Mouse (Mus musculus) spleen, adult 2 months (tissue): Measurements from ENCODE around the gene Gstp1. TPM values are rescaled to one million over a fixed set of nuclear protein-coding genes. Genes with fewer than 3 reads are reported as not detected.

Experiments
- DNase-seq, 2 experiments: peaks; one replicate each; pipeline versions ENCODE4 v3.0.0 to v3.0.0-alpha.2; 2012 to 2021; ENCODE audit warnings: low spot score in 2 of 2, low read depth in 1 of 2
- H3K27ac ChIP-seq: fragments of 200-500 bp; 2 replicates; pipeline ENCODE4 v1.5.1; 2012; ENCODE audit warnings: low read length, inconsistent platforms; ENCODE audit not compliant: insufficient read depth
- H3K27me3 ChIP-seq: fragments of 200-500 bp; 2 replicates; pipeline ENCODE4 v1.6.1; 2012; ENCODE audit warnings: mild to moderate bottlenecking, moderate library complexity, low read length, inconsistent platforms; ENCODE audit not compliant: control insufficient read depth, insufficient read depth
- H3K36me3 ChIP-seq: fragments of 200-500 bp; 2 replicates; pipeline ENCODE4 v1.6.1; 2012; ENCODE audit warnings: mild to moderate bottlenecking, low read length, inconsistent platforms; ENCODE audit not compliant: control insufficient read depth, insufficient read depth
- H3K4me1 ChIP-seq: fragments of 200-500 bp; 2 replicates; pipeline ENCODE4 v1.6.1; 2011; ENCODE audit warnings: inconsistent platforms; ENCODE audit not compliant: control insufficient read depth, insufficient read depth, insufficient read length
- H3K4me3 ChIP-seq: fragments of 200-500 bp; 2 replicates; pipeline ENCODE4 v1.5.1; 2011; ENCODE audit warnings: mild to moderate bottlenecking, inconsistent platforms; ENCODE audit not compliant: insufficient read depth, insufficient read length; ENCODE audit errors: extremely low read depth
- CTCF ChIP-seq: fragments of 200-500 bp; IDR thresholded peaks from 2 replicates; pipeline ENCODE4 v1.5.1; 2011; ENCODE audit warnings: mild to moderate bottlenecking, inconsistent platforms; ENCODE audit not compliant: insufficient read depth, insufficient read length, insufficient replicate concordance; ENCODE audit errors: extremely low read depth
- POLR2A ChIP-seq: fragments of 200-500 bp; IDR thresholded peaks from 2 replicates; pipeline ENCODE4 v1.6.1; 2011; ENCODE audit warnings: low read depth, low read length, inconsistent platforms
- WGBS: fragments of 180-500 bp; shearing (Covaris S2); methylation state at CpG from one replicate; pipeline ENCODE4 v1.1.7; 2018; 5-methylcytosine and 5-hydroxymethylcytosine counted together
- polyA plus RNA-seq: library from polyadenylated mRNA; depleted of rRNA; stranded (reverse); fragments of >200 nt; gene quantifications from 2 replicates; pipeline ENCODE4 v1.2.3, GENCODE M21; 2012; rRNA removed

Gstp1 gene
- polyA plus RNA-seq, 1 experiment = 179 TPM

DNA sequence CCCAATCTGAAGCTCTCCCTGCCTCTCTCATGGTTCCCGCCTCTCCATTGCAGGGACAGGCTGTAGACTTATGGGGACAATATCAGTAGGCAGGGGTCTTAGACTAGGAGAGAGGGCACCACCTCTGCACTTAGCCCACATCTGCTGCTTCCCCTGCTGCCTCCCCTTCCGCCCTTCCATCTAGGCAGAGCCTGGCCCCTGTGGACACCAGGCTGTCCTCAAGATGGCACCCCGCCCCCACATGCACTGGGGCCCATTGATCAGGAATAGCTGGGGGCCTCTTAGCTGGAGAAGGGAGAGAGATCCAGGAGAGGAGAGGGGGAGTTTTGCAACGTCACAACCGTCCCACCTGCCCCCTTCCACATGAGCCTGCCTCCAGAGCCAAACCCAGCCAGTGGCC is 45.4 kb downstream of the Gstp1 start, which contains the start of gene Tbx10:
Tbx10 (plus strand) TSS at position 337 of the 400 bp plus-strand sequence.
- Histone ChIP-seq H3K4me1 (no peaks in the 10 kb centered on the region), H3K4me3 (no peak within 1 kb of the TSS), H3K27ac (no peak within 1 kb of the TSS), H3K27me3 (no peaks in the 10 kb centered on the region), H3K36me3 (no peaks in the 10 kb centered on the region)
- WGBS = 79% methylated on average over 5 of the region's 5 CpGs
- TF ChIP-seq CTCF (no peak), POLR2A (no peak)
- no peak for DNase-seq

DNA sequence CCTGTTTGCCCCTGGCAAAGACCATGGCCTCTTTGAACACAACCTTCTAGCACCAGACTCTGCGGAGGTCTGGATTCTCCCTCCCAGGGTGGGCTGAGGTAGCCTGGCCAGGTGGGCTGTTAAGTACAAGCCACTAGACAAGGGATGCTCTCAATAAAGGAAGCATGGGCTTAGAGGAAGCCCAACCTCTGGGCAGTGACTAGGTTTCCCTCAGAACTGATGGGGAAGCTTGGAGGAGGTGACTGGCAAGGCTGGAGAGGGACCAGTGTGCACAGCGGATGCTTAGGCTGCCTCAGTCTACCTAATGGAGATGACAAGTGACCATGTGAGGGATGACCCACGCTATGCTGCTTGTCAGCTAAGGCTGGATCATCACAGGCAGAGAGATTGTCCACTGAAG is 45.8 kb downstream of the Gstp1 start:
- no peak overlapping the region for H3K4me3 ChIP-seq
- no peaks in the 10 kb centered on the region for H3K27me3 ChIP-seq
- no peaks in the 10 kb centered on the region for H3K36me3 ChIP-seq
- TF ChIP-seq POLR2A = no peak
- TF ChIP-seq CTCF = no peak
- DNase-seq = no peak
- no peaks in the 10 kb centered on the region for H3K4me1 ChIP-seq
- H3K27ac ChIP-seq = no peak overlapping the region
- 87% methylated on average over 3 of the region's 3 CpGs for WGBS

DNA sequence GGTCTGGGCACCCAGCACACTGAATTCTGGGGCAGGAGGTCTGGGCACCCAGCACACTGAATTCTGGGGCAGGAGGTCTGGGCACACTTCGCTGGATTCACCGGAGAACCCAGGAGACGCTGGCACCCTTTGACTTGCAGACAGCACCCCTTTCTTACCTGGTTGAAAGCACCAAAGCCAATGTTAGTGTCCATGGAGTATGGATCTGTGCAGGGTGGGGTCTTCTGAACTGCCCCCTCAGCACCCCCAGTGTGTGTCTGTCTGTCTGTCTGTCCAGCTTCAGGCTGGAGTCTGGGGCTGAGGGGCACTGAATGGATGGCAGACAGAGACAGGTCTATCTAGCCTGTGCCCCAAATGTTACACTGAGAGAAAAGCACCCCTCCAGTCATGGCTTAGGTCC is 46.2 kb downstream of the Gstp1 start:
- no peak overlapping the region for H3K4me3 ChIP-seq
- TF ChIP-seq CTCF (no peak), POLR2A (no peak)
- WGBS = 97% methylated on average over 3 of the region's 3 CpGs
- no peaks in the 10 kb centered on the region for H3K36me3 ChIP-seq
- DNase-seq = no peak
- no peaks in the 10 kb centered on the region for H3K27me3 ChIP-seq
- no peak overlapping the region for H3K27ac ChIP-seq
- H3K4me1 ChIP-seq = no peaks in the 10 kb centered on the region

DNA sequence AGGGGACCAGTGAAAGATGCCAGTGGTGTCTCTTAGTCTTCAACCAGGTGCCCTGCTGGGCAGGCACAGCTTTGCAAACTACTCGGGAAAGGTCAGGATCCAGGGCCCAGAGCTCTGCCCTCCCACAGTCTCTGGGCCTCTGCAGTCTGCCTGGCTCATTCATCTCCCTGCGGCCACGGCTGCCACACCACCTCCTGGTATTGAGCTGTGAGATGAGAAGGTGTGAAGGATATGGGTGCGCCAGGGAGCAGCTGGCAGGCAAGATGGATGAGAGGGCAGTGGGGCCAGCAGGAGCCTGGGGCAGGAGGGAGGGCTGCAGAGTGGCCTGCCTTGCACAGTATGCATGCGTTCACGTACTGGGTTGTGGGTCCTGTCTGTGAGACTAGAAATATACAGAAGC is 47.0 kb downstream of the Gstp1 start:
- TF ChIP-seq POLR2A (no peak), CTCF (no peak)
- DNase-seq = no peak
- H3K4me1 ChIP-seq = no peaks in the 10 kb centered on the region
- no peak overlapping the region for H3K4me3 ChIP-seq
- H3K27ac ChIP-seq = no peak overlapping the region
- no peaks in the 10 kb centered on the region for H3K27me3 ChIP-seq
- WGBS = 86% methylated on average over 6 of the region's 6 CpGs
- no peaks in the 10 kb centered on the region for H3K36me3 ChIP-seq

DNA sequence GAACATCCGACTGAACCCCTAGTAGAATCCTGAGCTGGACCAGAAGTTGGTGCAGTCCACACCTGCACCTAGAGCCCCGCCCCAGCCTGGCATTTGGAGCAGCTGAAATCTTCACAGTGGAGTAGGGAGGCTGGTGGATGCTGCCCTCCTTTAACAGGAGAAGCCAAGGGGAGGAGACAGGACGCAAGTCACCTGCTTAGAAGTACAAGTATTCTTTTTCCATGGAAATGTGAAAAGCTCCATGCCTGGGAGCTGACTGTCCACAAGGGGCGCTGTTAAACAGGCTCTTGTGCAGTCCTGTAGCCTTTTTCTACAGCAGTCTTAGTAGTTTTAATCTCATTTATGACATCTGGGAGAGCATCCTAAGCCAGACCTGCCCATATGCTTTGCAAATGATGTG is 49.0 kb downstream of the Gstp1 start:
- TF ChIP-seq CTCF (no peak), POLR2A (no peak)
- DNase-seq = no peak
- no peaks in the 10 kb centered on the region for H3K36me3 ChIP-seq
- 97% methylated on average over 4 of the region's 4 CpGs for WGBS
- no peaks in the 10 kb centered on the region for H3K4me1 ChIP-seq
- no peaks in the 10 kb centered on the region for H3K27me3 ChIP-seq
- no peak overlapping the region for H3K4me3 ChIP-seq
- H3K27ac ChIP-seq = no peak overlapping the region

DNA sequence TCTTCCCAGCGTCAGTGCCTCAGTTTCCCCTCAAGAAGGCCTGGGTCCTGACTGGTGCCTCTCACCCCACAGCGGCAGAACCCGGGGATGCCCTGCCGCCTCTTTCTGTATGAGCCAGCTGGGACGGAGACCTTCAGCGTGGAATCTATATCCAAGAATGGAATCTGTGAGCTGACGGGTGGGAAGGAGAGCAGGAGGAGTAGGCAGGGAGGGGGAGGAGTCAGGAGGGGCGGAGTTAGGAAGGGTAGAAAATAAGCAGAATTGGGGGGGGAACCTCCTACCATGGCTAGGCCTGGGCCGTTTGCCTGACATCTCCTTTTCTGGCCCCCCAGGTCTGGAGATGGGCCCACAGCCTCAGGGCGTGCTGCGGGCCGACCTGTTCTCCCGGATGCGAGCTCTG is 49.7 kb downstream of the Gstp1 start:
- WGBS = 97% methylated on average over 14 of the region's 14 CpGs
- no peak for TF ChIP-seq POLR2A
- TF ChIP-seq CTCF = no peak
- no peaks in the 10 kb centered on the region for H3K27me3 ChIP-seq
- DNase-seq = no peak
- H3K27ac ChIP-seq = no peak overlapping the region
- H3K36me3 ChIP-seq = no peaks in the 10 kb centered on the region
- H3K4me3 ChIP-seq = no peak overlapping the region
- H3K4me1 ChIP-seq = no peaks in the 10 kb centered on the region

DNA sequence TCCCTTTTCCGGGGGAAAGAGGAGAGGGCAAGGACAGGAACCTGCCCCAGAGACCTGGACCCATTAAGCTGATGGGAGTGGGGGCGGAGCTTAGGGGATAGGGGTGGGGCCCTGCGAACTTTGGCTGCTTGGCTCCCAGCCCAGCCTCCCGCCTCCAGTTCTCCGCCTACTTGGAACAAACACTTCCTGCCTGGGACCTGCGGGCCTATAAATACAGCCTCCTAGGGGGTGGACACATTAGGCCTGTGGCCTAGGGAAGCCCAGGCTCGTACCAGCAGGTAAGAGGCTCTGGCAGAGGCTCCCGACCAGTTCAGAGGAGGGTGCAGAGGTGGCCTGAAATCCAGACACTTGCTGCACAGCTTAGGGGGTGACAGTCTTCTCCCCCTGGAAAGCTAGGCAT is 51.5 kb downstream of the Gstp1 start, which contains the start of gene Acy3:
Acy3 (plus strand) TSS at position 237 of the 400 bp plus-strand sequence.
- no peak for DNase-seq

More for the DNA sequence above, 51.5 kb downstream of the Gstp1 start, which contains the start of gene Acy3:
- Histone ChIP-seq H3K36me3 (no peaks in the 10 kb centered on the region), H3K4me1 (no peaks in the 10 kb centered on the region), H3K4me3 (no peak within 1 kb of the TSS), H3K27ac (peak within 1 kb of the TSS; percentile 24; the same call in 1 of the 2 replicates), H3K27me3 (no peaks in the 10 kb centered on the region)
- 34% methylated on average over 8 of the region's 8 CpGs for WGBS
- TF ChIP-seq CTCF = no peak
- no peak for TF ChIP-seq POLR2A

Other genes with a start within 250 kb of the Gstp1 start
- 21.2 and 23.0 TPM in 2 replicates for gene Chka, start 186.2 kb downstream of the Gstp1 start, polyA plus RNA-seq
- gene Tcirg1, start 130.9 kb downstream of the Gstp1 start, polyA plus RNA-seq = 269 and 299 TPM in 2 replicates
- gene Ndufs8, start 125.2 kb downstream of the Gstp1 start, polyA plus RNA-seq = 120 and 161 TPM in 2 replicates
- 24.6 and 26.1 TPM in 2 replicates for gene Aldh3b1, start 108.2 kb downstream of the Gstp1 start, polyA plus RNA-seq
- gene Unc93b1, start 102.8 kb downstream of the Gstp1 start, polyA plus RNA-seq = 753 and 934 TPM in 2 replicates
- gene Aldh3b3, start 79.3 kb downstream of the Gstp1 start, polyA plus RNA-seq = 0.07 and 0.20 TPM in 2 replicates
- gene Aldh3b2, start 65.7 kb downstream of the Gstp1 start, polyA plus RNA-seq = 0.65 and 0.79 TPM in 2 replicates
- 9.6 and 11.1 TPM in 2 replicates for gene Acy3, start 51.4 kb downstream of the Gstp1 start, polyA plus RNA-seq
- not detected in 2 replicates for gene Tbx10, start 45.2 kb downstream of the Gstp1 start, polyA plus RNA-seq
- 18.5 and 22.2 TPM in 2 replicates for gene Nudt8, start 37.4 kb downstream of the Gstp1 start, polyA plus RNA-seq
- 2.9 and 3.1 TPM in 2 replicates for gene Gm49405, start 37.4 kb downstream of the Gstp1 start, polyA plus RNA-seq
- 12.8 and 13.7 TPM in 2 replicates for gene Doc2g, start 34.7 kb downstream of the Gstp1 start, polyA plus RNA-seq
- 65.5 and 71.3 TPM in 2 replicates for gene Ndufv1, start 25.2 kb downstream of the Gstp1 start, polyA plus RNA-seq
- gene Gstp2, start 8.0 kb upstream of the Gstp1 start, polyA plus RNA-seq = 17.9 and 132 TPM in 2 replicates
- gene Gstp3, start 21.6 kb upstream of the Gstp1 start, polyA plus RNA-seq = 13.0 and 15.7 TPM in 2 replicates
- gene Cabp2, start 43.6 kb upstream of the Gstp1 start, polyA plus RNA-seq = 7.0 and 8.3 TPM in 2 replicates
- gene Cdk2ap2, start 59.2 kb upstream of the Gstp1 start, polyA plus RNA-seq = 247 and 334 TPM in 2 replicates
- 358 and 415 TPM in 2 replicates for gene Pitpnm1, start 62.0 kb upstream of the Gstp1 start, polyA plus RNA-seq
- gene Aip, start 87.9 kb upstream of the Gstp1 start, polyA plus RNA-seq = 85.3 and 99.6 TPM in 2 replicates
- 0.09 and 0.11 TPM in 2 replicates for gene Gpr152, start 101.8 kb upstream of the Gstp1 start, polyA plus RNA-seq
- gene Cabp4, start 106.0 kb upstream of the Gstp1 start, polyA plus RNA-seq = 1.9 and 2.2 TPM in 2 replicates
- 386 and 394 TPM in 2 replicates for gene Coro1b, start 110.6 kb upstream of the Gstp1 start, polyA plus RNA-seq
- gene Ptprcap, start 115.6 kb upstream of the Gstp1 start, polyA plus RNA-seq = 631 and 1,026 TPM in 2 replicates
- gene Rps6kb2, start 125.4 kb upstream of the Gstp1 start, polyA plus RNA-seq = 40.7 and 51.5 TPM in 2 replicates
- 52.0 and 64.5 TPM in 2 replicates for gene Carns1, start 137.5 kb upstream of the Gstp1 start, polyA plus RNA-seq
- 266 and 328 TPM in 2 replicates for gene Tbc1d10c, start 153.3 kb upstream of the Gstp1 start, polyA plus RNA-seq
- 464 and 481 TPM in 2 replicates for gene Ppp1ca, start 154.1 kb upstream of the Gstp1 start, polyA plus RNA-seq
- gene Rad9a, start 163.7 kb upstream of the Gstp1 start, polyA plus RNA-seq = 53.1 and 62.9 TPM in 2 replicates
- 128 and 163 TPM in 2 replicates for gene Clcf1, start 176.3 kb upstream of the Gstp1 start, polyA plus RNA-seq
- gene AC109138.7, start 176.4 kb upstream of the Gstp1 start, polyA plus RNA-seq = not detected in 2 replicates
- 233 and 309 TPM in 2 replicates for gene Pold4, start 193.9 kb upstream of the Gstp1 start, polyA plus RNA-seq
- 43.3 and 51.1 TPM in 2 replicates for gene Ssh3, start 231.2 kb upstream of the Gstp1 start, polyA plus RNA-seq
- 16.1 and 17.7 TPM in 2 replicates for gene Ankrd13d, start 245.2 kb upstream of the Gstp1 start, polyA plus RNA-seq